Mouse (Mus musculus) cerebellum, adult 11-12 months (tissue): ENCODE measurements at regions not wholly inside any gene's neighbourhood (a gene's known extent, or its start where the extent isn't known, plus 50 kb on each side); places are given as distances from the start of the nearest gene placed in this dataset.
A peak's percentile ranks its signal among the peaks of the same experiment; 100 is the strongest.

Source experiments
- DNase-seq: peaks from one replicate; pipeline ENCODE4 v3.0.0; 2022

DNA sequence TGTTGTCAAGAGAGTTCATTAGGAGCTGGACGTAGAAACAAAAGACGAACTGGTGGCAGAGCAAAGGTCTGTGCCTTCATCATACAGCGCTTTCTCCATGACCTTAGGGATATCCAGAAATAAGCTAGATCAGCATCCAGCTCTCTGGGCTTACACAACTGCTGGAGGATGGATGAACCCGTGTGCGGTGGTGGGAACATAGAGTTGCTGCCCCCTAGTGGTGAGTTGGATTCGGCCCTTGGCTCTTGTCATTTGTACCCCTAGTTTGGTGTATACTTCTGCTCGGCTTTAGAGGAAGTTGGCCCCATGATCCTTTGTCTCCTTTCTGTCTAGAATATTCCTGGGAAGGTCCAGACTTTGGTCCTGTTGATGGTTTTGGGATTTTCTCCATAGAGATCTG, 369.4 kb downstream of the Dhx35 start:
- DNase-seq: peak; percentile 12

DNA sequence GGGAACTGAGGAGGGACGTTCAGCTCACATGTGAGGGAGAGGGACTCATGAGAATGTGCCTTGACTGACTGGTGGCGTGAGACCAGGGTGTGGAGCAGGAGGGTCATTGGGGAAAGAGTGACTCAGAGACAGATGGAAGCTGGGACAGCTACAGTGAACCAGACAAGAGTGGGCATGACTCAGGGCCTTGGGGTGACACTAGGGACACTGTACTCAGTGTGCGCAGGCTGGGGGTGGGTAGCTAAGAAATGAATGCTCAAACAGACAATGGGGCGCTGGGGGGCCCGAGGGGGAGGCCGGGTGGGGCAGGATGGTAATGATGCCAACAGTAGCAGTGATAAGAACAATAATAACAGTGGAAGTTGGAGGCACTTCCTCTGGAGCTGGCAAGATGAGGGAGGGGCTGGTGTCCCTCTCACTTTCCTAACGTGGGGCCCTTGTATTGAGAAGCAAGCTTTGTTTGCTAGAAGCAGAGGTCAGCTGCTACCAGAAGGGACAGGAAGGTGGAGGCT, 374.0 kb downstream of the Dhx35 start:
- no peak for DNase-seq

DNA sequence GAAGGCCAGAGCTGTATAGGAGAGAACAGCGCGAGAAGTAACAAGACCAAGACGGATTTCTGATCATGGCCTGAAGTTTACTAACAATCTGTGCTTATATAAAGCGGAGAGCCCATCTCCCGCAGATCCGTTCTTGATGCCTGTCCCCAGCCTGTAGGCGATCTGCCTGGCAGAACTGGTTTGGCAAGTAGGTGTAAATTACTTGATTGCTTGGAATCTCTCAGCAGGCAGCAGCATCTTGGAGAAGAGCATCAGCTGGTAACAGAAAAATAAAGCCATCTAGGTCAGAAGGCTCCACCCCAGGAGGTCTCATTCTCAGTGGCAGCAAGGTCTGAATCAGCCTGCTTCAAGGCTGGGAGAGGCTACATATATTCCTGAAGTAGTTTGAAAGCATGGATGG, 401.5 kb downstream of the Dhx35 start:
- DNase-seq: no peak

DNA sequence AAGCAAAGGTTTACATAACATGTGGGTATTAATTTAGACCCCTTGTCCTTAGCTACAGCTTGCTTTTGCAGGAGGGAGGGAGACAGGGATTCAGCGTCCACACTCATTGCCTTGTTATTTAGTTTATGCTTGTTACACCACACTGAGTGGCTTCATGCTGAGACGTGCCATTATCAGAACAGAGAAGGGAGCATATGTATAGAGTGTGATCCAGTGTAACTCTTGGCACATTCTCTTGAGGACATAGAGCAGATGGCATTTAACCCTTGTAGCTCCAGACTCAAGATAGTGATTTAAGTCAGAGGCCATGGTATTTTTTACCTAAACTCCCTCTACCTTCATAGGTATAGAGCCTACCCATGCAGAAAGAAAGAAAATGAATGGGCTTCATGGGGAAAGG, 437.7 kb downstream of the Dhx35 start:
- DNase-seq: no peak

DNA sequence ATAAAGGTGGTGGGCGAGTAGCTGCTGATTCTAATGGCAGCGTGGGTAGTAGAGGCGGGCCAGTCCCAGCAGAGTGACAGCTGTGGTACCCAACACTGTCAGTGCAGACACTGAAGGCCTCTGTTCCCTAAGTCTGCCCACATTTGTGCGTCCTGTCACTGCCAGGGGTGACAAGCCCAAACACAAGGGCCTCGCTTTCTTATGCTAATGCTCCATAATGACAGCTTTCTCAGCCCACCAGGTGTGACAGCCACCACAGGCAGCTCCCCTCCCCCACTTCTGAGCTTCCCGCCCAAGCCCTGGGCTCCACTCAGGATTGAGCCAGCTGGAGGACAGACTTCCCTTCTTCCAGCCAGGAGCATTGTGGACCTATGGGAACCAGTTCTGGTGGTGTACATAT, 440.4 kb downstream of the Dhx35 start:
- no peak for DNase-seq

DNA sequence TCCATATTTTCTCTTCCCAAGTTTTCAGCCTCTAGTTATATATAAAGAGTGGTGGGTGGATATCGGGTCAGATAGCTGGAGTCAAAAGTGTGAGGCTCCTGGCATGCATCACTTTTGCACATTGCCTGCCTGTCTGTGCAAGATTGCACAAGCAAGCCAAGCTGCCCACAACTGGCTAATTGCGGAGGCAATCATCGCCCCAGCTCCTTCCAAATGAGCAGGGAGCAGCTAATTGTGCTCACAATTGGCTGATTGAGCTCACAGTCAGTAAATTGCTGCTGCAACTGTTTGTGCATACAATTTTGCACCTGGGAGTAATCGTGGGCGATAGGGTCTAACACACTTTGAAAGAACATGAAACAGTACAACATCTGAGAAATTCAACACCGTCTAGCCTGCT, 455.5 kb downstream of the Dhx35 start:
- no peak for DNase-seq

DNA sequence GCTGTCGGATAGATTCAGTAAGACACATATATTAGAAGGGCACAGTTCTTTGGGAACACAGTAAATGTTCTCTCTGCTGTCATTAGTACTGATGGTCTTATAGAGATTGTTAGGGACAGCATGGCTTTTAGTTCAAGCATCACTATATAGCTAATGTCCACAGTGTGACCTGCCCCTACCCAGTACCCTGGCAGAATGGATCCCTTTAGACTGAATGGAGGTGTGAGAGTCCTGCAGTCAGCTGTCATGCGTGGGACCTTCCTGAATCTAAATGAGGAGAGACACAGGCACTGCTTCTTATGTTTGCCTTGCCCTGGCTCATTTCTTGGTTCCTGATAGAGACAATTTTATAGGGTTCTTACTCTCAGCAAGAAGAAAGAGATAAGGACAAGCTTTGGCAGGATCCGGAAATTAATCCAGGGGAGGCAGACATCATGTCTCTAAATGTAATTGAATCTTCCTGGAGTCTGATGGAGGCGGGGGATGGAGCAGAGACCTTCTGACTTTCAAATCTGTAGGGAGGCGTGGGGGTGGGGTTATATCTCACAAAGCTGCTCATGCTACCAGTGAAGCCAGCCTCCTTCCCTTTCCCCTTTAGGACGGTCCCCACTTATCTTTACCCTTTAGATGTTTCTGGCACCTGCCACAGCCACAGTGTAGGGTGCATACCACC, 456.5 kb downstream of the Dhx35 start:
- no peak for DNase-seq

DNA sequence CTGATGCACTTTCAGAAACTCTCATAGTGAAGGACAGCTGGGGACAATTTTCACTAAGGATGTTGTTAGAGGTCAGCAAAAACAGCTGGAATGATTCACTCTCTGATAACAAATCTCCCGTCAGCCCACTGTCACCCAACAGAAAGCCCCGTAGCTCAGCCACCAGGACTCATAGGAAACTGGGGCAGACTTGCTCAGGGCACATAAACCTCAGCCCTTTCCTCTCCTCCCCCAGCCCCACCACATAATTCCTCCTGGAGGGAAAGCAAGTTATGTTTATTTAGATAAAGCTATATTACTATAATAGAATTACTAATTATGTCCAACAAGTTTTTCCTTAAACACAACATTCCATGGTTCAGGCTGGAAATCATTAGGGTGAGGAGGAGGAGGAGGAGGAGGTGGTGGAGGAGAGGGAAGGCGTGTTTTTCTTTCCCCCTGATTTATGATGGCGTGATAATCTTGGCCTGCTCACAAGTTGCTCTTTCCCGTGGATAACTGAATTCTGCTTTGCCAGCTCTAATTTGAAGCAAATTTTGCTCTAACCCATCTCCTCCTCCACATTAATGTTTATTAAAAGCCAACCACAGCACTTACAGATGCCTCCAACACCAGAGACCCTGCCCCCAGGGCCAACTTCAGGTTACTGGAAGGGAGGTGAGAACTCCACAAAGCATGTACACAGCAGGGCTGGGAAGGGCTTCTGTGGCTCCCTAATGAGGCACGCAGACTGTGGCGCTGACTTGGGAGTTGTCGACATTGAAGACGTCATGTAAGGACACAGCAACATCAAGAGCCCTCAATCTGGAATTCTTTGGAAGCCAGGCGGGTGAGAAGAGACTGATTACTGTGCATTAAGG, 475.8 kb downstream of the Dhx35 start:
- no peak for DNase-seq

DNA sequence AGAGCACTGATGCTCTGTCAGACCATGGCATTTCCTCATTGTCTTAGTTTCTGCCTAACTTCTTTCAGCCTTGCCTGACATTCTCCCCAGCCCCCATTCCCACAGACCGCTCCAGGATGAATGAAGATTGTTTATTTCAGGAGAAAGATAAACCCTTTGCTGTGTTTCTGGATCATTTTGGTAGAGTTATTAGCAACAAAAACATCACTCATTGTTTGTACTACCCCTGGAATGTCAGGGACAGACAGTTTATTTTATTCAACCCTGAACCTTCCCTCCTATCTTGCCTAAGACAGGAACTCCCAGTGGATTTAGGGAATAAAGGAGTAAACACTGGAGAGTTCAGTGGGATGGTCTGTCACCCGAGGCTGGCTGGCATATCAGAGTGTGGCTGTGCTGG, 484.3 kb downstream of the Dhx35 start:
- DNase-seq: no peak

DNA sequence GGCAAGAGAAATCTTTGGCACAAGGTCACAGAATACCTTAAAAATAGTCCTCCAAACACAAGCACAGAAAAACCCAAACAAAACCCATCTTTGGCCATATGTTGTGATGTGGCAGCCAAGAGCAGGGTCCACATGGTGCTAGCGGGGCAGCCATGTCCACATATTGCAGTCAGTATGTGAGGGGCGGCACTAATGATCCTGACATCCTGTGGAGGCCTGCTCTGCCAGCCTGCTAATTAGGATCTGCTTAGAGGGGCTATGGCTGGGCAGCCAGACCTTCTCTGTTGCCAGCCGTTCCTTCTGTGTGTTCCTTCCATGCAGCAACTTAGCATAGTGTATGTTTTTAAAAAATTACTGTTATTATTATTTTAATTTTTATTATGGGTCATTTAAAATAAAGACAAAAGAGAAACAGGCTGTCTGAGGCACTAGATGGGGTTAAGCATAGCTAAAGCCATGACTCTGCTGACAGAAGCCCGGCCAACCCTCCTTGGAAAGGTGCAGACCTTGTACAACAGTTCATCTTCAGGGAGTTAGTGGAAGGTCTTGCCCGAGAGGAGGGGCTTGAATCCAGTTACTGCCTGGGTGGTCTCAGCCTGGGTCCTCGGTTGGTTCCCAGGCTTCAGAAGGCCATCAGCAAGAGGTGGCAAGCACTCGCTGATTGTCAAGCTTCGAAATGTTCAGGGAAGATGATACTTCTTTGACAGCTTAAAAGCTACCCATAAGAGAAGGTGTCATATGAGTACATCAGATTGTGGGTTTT, 487.1 kb downstream of the Dhx35 start:
- DNase-seq: no peak

DNA sequence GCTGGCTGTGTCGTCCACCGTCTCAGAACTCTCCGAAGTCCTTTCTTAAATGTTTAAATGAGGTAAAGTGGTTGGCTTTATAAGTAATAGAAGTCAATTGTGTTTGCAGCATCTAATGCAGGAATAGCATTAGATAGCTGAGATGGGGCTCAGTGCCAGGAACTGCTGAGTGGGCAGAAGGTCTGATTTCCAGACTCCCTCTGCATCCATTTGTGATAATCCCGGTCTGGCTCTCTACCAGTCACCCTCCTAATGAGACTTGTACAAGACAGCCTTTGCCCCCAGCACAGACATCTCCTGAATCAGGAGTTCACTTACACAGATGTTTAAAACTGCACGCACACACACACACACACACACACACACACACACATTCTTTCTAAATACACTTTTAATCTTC, 489.5 kb downstream of the Dhx35 start:
- no peak for DNase-seq

DNA sequence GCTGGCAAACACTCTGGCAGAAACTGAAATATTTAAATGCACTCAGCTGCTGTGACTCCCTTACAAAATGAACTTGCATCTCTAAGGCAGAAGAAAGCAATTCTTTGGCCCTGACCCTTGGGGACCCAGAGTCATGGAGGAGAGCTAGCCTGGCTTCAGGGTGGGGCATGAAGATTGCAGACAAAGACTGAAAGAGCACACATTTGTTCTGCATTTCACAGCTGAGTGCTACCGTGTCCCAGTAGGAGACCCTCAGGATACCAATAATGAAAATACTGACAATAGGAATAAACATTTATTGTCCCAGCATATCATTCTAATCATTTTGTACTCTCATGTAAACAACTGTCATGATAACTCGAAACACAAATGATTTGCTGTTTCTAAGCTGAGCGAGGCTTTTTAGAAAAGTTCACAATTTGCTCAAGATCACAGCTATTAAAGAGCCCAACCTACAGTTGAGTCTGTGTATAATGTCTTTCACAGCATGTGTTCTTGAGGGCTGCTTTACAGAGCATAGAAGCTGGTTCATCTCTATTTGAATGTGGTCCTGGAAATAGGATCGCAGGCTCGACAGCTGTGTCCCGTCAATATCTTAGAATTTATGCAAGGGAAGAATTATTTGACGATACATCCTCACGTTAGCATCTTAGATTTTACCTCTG, 490.1 kb downstream of the Dhx35 start:
- DNase-seq: no peak

DNA sequence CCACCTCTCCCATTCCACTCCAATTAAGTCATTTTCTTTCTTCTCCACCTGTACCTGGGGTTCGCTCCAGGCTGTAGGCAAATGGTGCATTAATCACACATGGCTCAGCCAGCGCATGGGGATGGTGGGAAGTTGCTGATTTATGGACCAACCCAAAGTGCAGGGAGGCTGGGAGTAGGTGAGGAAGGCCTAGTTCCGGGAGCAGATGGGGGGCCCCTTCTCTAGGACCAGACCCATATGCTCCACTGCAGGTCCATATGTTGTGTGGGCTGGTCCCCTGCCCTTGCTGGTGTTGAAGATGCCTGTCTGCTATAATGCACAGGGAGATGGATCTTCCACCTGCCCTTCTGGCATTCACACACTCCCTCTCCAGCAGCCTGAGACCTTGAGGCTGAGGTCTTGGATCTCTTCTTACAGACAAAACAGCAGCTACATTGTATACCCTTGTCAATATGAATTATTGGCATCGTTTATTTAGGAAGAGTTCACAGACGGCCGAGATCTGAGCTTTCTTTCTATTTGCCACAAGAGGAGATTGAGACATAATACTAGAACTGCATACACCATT, 493.5 kb downstream of the Dhx35 start:
- no peak for DNase-seq

DNA sequence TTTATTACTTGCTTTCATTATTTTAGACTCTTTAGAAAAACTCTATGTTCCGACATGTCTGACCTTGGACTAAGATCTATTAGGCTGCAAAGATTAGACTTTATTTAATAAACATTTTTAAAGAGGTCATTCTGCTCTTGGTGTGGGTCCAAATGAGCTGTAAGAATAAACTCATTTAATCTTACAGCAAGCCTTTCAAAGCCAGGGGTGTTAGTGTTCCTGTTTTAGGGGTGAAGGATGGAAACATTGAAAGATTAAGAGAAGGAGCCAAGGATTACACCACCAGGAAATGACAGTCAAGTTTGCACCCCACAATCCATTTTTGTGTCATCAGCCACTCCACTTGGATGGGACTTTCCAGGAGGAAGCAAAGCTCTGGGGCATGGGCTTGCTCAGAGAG, 495.5 kb downstream of the Dhx35 start:
- DNase-seq: no peak

DNA sequence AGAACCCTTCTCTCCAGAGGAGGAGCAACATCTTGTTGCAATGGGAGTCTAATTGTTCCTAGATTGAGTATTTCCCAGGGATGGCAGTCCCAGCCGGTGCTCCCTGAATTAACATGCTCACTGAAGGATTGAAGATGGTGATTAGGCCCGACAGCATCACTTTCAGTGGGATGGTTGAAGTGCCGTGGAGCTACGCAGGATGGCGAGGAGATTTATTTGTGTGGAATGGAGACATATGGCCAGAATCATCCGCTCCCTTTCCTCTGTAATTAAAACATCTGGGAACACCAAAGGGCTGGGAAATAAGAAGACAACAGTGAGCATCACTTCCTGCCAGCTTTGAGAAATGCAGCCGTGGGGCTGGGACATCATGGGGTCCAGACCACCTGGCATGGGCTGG, 512.4 kb downstream of the Dhx35 start:
- DNase-seq: no peak

DNA sequence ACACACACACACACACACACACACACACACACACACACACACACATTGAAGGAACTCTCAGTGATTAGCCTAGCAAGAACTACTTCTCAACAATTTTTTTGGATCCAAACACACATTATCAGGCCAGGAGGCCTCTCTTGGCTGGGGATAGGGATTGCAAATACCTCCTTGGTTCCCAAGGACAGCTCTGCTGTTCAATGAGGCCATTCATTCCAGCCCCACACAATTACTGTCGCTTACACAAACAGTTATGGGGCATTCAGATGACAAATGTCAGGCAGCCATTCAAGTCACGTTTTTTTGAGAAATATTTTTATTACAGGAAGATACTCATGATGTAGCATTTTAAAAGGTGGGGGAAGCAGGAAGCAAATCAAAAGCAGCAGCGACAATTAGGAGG, 540.1 kb downstream of the Dhx35 start:
- DNase-seq: no peak

DNA sequence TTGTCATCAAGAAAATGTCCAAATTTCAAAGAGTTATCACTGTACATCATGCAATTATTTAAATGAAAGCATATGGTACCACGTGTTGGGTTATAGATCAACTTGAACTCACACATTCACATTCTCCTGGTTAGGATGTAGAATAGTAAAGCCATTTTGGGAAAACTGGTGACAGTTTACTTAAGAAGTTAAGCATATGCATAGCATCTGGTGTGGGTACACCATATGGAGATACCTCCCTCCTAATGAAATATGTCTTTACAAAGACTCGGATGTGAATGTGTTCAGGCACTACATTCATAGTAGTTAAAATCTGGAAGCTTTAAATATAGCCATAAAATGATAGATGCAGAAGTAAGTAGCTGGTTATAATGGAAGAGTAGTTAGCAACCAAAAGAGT, 542.0 kb downstream of the Dhx35 start:
- no peak for DNase-seq

DNA sequence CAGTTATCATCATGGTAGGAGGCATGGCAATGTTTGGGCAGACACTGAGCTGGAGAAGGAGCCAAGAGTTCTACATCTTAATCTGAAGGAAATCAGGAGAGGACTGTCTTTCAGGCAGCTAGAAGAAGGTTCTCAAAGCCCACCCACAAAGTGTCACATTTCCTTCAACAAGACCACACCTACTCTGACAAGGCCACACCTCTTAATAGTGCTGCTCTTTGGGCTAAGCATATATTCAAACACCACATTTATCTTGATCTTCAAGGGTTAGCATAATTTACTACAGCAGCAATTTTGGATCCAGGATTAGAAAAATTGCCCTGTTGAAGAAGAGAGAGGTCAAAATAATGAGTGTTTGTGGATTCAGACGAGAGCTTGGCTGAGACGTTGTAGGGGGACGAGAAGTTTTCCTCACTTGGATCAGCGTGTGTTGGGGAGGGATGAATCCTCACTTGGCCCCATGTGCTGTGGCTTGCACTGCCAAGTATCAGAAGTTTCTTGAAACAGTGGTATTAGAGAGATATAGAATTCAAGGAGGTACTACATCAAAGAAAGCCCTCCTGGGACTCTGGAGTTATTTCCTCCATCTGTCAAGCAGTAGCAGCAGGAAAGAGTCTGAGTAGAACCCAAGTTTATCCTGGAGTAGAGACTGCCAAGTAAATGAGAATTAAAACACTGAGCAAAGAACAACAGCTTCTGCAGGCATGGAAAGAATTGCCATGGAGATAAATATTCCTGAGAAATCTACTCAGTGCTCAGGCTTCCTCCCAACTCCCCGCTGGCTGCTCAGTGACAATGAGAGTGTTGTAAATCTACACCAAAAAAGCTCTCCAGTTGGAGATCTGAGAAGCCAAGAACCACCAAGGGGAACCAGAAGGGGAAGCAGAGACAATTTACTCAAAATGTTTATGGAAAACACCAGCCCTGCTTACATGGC, 549.3 kb downstream of the Dhx35 start:
- DNase-seq: no peak

DNA sequence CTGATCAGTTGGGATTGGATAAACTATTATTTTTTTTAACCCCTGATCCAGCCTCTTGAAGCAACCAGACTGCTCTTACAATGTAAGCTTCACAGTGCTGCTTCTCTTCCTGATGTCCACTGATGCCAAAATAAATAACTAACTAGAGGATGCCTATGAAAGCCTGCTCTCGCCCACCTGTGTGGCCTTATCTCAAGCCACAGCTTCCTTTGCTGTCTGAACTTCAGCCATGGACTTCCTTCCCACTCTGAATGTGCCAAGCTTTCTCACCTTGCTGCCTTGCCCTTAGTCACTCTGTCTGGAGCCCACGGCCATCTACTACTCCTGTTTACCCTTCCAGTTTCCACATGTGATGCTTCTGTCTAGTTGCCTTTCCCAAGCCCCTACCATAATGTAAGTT, 559.6 kb downstream of the Dhx35 start:
- DNase-seq: no peak

DNA sequence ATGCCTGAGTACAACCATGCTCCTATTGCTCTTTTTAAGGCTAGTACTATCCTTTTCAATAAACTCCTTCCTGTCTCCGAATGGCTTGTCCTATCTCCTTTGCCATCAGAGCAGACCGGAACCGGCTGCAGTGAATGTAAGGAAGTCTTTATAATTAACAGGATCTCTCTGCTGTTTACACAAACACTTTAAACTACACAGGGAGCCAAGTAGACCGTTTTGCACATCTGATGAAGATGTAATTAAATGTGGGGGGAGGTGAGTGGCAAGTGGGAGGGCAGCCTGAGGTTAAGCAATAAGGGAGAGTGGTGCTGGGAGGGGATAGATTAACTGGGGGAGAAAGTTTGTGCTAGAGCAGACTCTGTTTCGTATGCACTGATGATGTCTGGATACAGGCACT, 561.9 kb downstream of the Dhx35 start:
- no peak for DNase-seq

DNA sequence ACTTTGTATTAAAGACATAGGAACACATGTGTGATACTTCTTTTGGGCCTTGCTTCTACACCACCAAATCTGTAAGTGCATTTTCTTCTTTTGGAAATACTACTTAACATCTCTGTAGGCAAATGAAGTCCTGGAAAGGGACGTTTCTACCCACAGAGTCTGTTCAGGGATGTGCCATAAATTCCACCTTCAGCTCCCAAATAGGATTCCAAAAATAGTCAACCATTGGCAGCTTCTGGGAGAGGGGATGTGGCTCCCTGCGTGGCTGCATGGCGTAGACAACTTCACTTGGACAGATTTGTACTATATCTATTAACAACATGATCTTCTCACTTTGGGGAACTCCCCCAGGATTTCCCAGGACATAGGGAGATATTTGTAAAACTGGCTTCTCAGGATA, 566.8 kb downstream of the Dhx35 start:
- no peak for DNase-seq

DNA sequence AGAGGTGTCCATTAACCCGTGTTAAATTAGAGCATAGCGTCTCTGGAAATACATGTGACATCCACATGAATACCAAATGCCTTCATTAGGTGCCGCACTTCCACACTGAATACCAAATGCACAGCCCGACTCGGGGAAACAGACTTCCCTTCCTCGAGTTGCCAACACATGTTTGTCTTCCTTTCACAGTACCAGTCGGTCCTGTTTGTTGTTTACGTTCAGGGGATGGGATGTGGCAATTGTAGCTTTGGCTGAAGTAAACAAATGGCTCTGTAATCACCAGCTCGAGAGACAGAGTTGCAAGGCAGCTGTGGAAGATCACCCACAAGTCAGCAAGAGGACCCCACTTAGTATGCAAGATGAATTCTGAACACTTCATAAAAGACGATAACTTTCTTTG, 598.3 kb downstream of the Dhx35 start:
- DNase-seq: no peak
